ENCODE assay signal across 26 mouse cellular contexts in the genomic region with DNA sequence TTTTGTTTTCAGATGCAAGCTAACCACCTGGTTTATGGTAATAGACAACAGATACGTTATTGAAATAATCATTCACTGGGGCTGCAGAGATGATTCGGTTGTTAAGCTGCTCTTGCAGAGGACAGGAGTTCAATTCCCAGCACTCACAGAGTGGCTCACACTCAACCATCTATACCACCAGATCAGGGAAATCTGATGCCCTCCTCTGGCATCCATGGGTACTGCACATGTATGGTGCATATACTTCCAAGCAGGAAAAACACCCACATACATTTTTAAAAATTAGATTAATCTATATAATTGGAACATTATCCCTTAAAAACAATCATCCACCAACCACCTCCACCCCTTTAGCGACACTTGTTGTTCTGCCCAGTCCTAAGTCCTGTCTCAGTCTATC. TPM values are rescaled to one million over a fixed set of nuclear protein-coding genes. Genes with fewer than 3 reads are reported as not detected.
DNase-seq lines count a peak whose midpoint lies in the region; ATAC-seq and TF ChIP-seq lines count a peak whose summit lies in the region.
"Had no signal": no experiment of that assay in that cellular context is flagged by ENCODE, and none has a peak within 500 bp of the region (broad histone marks: within the 10 kb centered on the region; RNA-seq: fewer than 3 reads in every experiment).

No protein-coding gene starts in this region.

- TF ChIP-seq CTCF in hindbrain, postnatal 0 days (IDR thresholded peaks at IDR 0.05; ENCODE audit: low read depth) = peak; percentile 17; the same call in 1 of the 2 replicates
- peak; percentile 31; the same call in 1 of the 2 replicates for TF ChIP-seq CTCF in lung, postnatal 0 days (IDR thresholded peaks at IDR 0.05)
- peak; percentile 34 for TF ChIP-seq CTCF in stomach, postnatal 0 days (IDR thresholded peaks at IDR 0.05; ENCODE audit: low read depth)

- H3K4me2 ChIP-seq in hindbrain, postnatal 0 days (ENCODE audit: low read depth, low read length) = no peak overlapping the region
- no peak overlapping the region for H3K4me2 ChIP-seq in hindbrain, embryonic 13.5 days
- H3K4me2 ChIP-seq in lung, postnatal 0 days (replicated peaks; ENCODE audit: low read depth, low read length) = no peak overlapping the region
- H3K4me2 ChIP-seq in stomach, postnatal 0 days (replicated peaks; ENCODE audit: low read depth) = no peak overlapping the region
- H3K4me2 ChIP-seq: embryonic facial prominence, embryonic 13.5 days; forebrain, embryonic 12.5 days; limb, embryonic 12.5 days; liver, embryonic 13.5 days had no signal

- no peaks in the 10 kb centered on the region for H3K4me1 ChIP-seq in hindbrain, postnatal 0 days (ENCODE audit: insufficient read depth, low read length)
- no peaks in the 10 kb centered on the region for H3K4me1 ChIP-seq in hindbrain, embryonic 13.5 days (replicated peaks)
- no peaks in the 10 kb centered on the region for H3K4me1 ChIP-seq in lung, postnatal 0 days (ENCODE audit: insufficient read depth, low read depth, low read length)
- H3K4me1 ChIP-seq in stomach, postnatal 0 days (replicated peaks; ENCODE audit: control insufficient read depth, insufficient read depth) = no peaks in the 10 kb centered on the region
- H3K4me1 ChIP-seq: embryonic facial prominence, embryonic 13.5 days; forebrain, embryonic 12.5 days; limb, embryonic 12.5 days had no signal

- H3K9me3 ChIP-seq in hindbrain, postnatal 0 days (ENCODE audit: low read length) = 0 out of 2 replicates have a peak, but pooled peaks cover 2% of the 10 kb centered on the region
- no peaks in the 10 kb centered on the region for H3K9me3 ChIP-seq in hindbrain, embryonic 13.5 days
- no peaks in the 10 kb centered on the region for H3K9me3 ChIP-seq in lung, postnatal 0 days (ENCODE audit: low read length)
- H3K9me3 ChIP-seq in stomach, postnatal 0 days (ENCODE audit: control insufficient read depth, low read length) = no peaks in the 10 kb centered on the region
- H3K9me3 ChIP-seq: liver, embryonic 13.5 days had no signal

- no peak for ATAC-seq in hindbrain, postnatal 0 days
- no peak for ATAC-seq in hindbrain, embryonic 13.5 days (ENCODE audit: low FRiP score)
- ATAC-seq in lung, postnatal 0 days = no peak
- ATAC-seq in stomach, postnatal 0 days (ENCODE audit: low FRiP score, low TSS enrichment) = no peak
- ATAC-seq: midbrain, embryonic 16.5 days had no signal

- no peak overlapping the region for H3K4me3 ChIP-seq in hindbrain, postnatal 0 days (ENCODE audit: low read length)
- H3K4me3 ChIP-seq in hindbrain, embryonic 13.5 days = no peak overlapping the region
- no peak overlapping the region for H3K4me3 ChIP-seq in lung, postnatal 0 days (ENCODE audit: low read depth, low read length)
- no peak overlapping the region for H3K4me3 ChIP-seq in stomach, postnatal 0 days (ENCODE audit: low read depth, low read length)
- H3K4me3 ChIP-seq: embryonic facial prominence, embryonic 13.5 days; erythroblast, embryonic 14.5 days; forebrain, embryonic 12.5 days; gastrocnemius, adult 2 months; heart, embryonic 10.5 days; limb, embryonic 12.5 days; liver, embryonic 13.5 days had no signal

- H3K27me3 ChIP-seq in hindbrain, postnatal 0 days (ENCODE audit: insufficient read depth, low read length) = no peaks in the 10 kb centered on the region
- no peaks in the 10 kb centered on the region for H3K27me3 ChIP-seq in hindbrain, embryonic 13.5 days
- no peaks in the 10 kb centered on the region for H3K27me3 ChIP-seq in lung, postnatal 0 days (replicated peaks; ENCODE audit: insufficient read depth, low read length)
- no peaks in the 10 kb centered on the region for H3K27me3 ChIP-seq in stomach, postnatal 0 days (ENCODE audit: control insufficient read depth, insufficient read depth, low read length)
- H3K27me3 ChIP-seq: CH12.LX; embryonic facial prominence, embryonic 13.5 days; forebrain, embryonic 12.5 days; limb, embryonic 12.5 days; liver, embryonic 13.5 days had no signal

- no peak for TF ChIP-seq EP300 in lung, postnatal 0 days (IDR thresholded peaks at IDR 0.05)
- TF ChIP-seq EP300 in stomach, postnatal 0 days (optimal IDR thresholded peaks at IDR 0.05) = no peak

- no peaks in the 10 kb centered on the region for H3K36me3 ChIP-seq in hindbrain, postnatal 0 days (ENCODE audit: insufficient read depth, low read length)
- no peaks in the 10 kb centered on the region for H3K36me3 ChIP-seq in hindbrain, embryonic 13.5 days
- H3K36me3 ChIP-seq in lung, postnatal 0 days (ENCODE audit: insufficient read depth, low read length) = no peaks in the 10 kb centered on the region
- H3K36me3 ChIP-seq in stomach, postnatal 0 days (ENCODE audit: control insufficient read depth, insufficient read depth, low read length) = no peaks in the 10 kb centered on the region
- H3K36me3 ChIP-seq: embryonic facial prominence, embryonic 13.5 days; forebrain, embryonic 12.5 days; heart, embryonic 10.5 days; limb, embryonic 12.5 days; liver, embryonic 13.5 days had no signal

- H3K9ac ChIP-seq in hindbrain, postnatal 0 days (replicated peaks; ENCODE audit: low read length) = no peak overlapping the region
- no peak overlapping the region for H3K9ac ChIP-seq in hindbrain, embryonic 13.5 days
- no peak overlapping the region for H3K9ac ChIP-seq in lung, postnatal 0 days (replicated peaks; ENCODE audit: low read depth)
- no peak overlapping the region for H3K9ac ChIP-seq in stomach, postnatal 0 days (ENCODE audit: low read length)
- H3K9ac ChIP-seq: embryonic facial prominence, embryonic 13.5 days; forebrain, embryonic 12.5 days; limb, embryonic 12.5 days; liver, embryonic 13.5 days had no signal

- no peak overlapping the region for H3K27ac ChIP-seq in hindbrain, postnatal 0 days
- H3K27ac ChIP-seq in hindbrain, embryonic 13.5 days = no peak overlapping the region
- H3K27ac ChIP-seq in lung, postnatal 0 days (ENCODE audit: low read length) = no peak overlapping the region
- H3K27ac ChIP-seq in stomach, postnatal 0 days (replicated peaks) = no peak overlapping the region
- H3K27ac ChIP-seq: embryonic facial prominence, embryonic 13.5 days; forebrain, embryonic 12.5 days; gastrocnemius, adult 2 months; heart, embryonic 10.5 days; limb, embryonic 12.5 days; liver, embryonic 13.5 days had no signal

- WGBS in hindbrain, postnatal 0 days = 95% methylated on average over 3 of the region's 3 CpGs
- 93% methylated on average over 3 of the region's 3 CpGs for WGBS in hindbrain, embryonic 13.5 days
- WGBS in lung, postnatal 0 days = 91% methylated on average over 3 of the region's 3 CpGs
- 90% methylated on average over 3 of the region's 3 CpGs for WGBS in stomach, postnatal 0 days

- DNase-seq in hindbrain, postnatal 0 days (ENCODE audit: low spot score) = no peak
- DNase-seq in lung, postnatal 0 days (ENCODE audit: low spot score) = no peak
- DNase-seq in lung, postnatal 25 days (ENCODE audit: low spot score) = no peak
- DNase-seq in R1 (ENCODE audit: low read depth, low spot score) = peak; percentile 57
- DNase-seq in stomach, postnatal 0 days (ENCODE audit: low spot score) = no peak
- no peak for DNase-seq in ovary, postnatal 36 days (ENCODE audit: low spot score)
- DNase-seq: adrenal gland, postnatal 36 days; cerebellum, adult 18-20 months; cerebellum, postnatal 36 days; embryo, embryonic 11 days; gastrocnemius, adult 2 months; heart, postnatal 10 days; kidney, adult 2 months; kidney, postnatal 25 days; liver, embryonic 13.5 days; right cerebral cortex, adult 18-20 months; right cerebral cortex, postnatal 4 days; thymus, postnatal 25 days had no signal

RNA-seq across cellular contexts. Expression of a gene that starts 6.7 kb away (rescaled TPM):
- 5.7 and 6.6 TPM in 2 replicates for total RNA-seq in hindbrain, postnatal 0 days (2014; rRNA removed)
- polyA plus RNA-seq in hindbrain, postnatal 0 days (2015; fragmentation: Nextera tagmentation; extraction: Ambion mirVana) = 10.7 and 14.4 TPM in 2 replicates
- polyA plus RNA-seq in hindbrain, embryonic 13.5 days (2015; fragmentation: Nextera tagmentation; extraction: Ambion mirVana) = 9.0 and 11.2 TPM in 2 replicates
- polyA plus RNA-seq in lung, postnatal 0 days (2015; fragmentation: Nextera tagmentation; extraction: Ambion mirVana) = 59.6 and 76.9 TPM in 2 replicates
- polyA plus RNA-seq in stomach, postnatal 0 days (2015; fragmentation: Nextera tagmentation; extraction: Ambion mirVana) = 8.2 and 9.3 TPM in 2 replicates
- polyA plus RNA-seq: erythroblast, embryonic 14.5 days had no signal
